Mouse (Mus musculus): ENCODE results near the gene Zyg11a.
"Not testable (repeated sequence)": the region's sequence is repeated elsewhere in the genome, so short reads cannot be mapped to it uniquely, and the experiment has no call there.

Gene Zyg11a

GRCm38 (mm10) chr4:108217332-108218179, at the start of gene Zyg11a:
Zyg11a (minus strand) TSS chr4:108218048.
- peak; percentile 29 for DNase-seq (ENCODE audit: low spot score)

GRCm38 (mm10) chr4:108265774-108266173, 47.9 kb upstream of the Zyg11a start:
- DNase-seq (ENCODE audit: low spot score) = no peak

- DNase-seq (ENCODE audit: low spot score) = no peak
Observed at GRCm38 (mm10) chr4:108253317-108253716, 35.5 kb upstream of the Zyg11a start.

GRCm38 (mm10) chr4:108250501-108250900, 32.7 kb upstream of the Zyg11a start:
- no peak for DNase-seq (ENCODE audit: low spot score)

GRCm38 (mm10) chr4:108249314-108249713, 31.5 kb upstream of the Zyg11a start:
- no peak for DNase-seq (ENCODE audit: low spot score)

GRCm38 (mm10) chr4:108233654-108234053, 15.8 kb upstream of the Zyg11a start:
- no peak for DNase-seq (ENCODE audit: low spot score)

- DNase-seq (ENCODE audit: low spot score) = peak; percentile 5
Observed at GRCm38 (mm10) chr4:108225341-108225872, 7.6 kb upstream of the Zyg11a start.

GRCm38 (mm10) chr4:108222507-108222906, 4.7 kb upstream of the Zyg11a start:
- no peak for DNase-seq (ENCODE audit: low spot score)

GRCm38 (mm10) chr4:108219019-108219418, 1.2 kb upstream of the Zyg11a start:
- peak; percentile 5 for DNase-seq (ENCODE audit: low spot score)

- no peak for DNase-seq (ENCODE audit: low spot score)
Observed at GRCm38 (mm10) chr4:108213023-108213422, 4.8 kb downstream of the Zyg11a start.

GRCm38 (mm10) chr4:108204629-108205028, 13.2 kb downstream of the Zyg11a start:
- no peak for DNase-seq (ENCODE audit: low spot score)

GRCm38 (mm10) chr4:108199236-108199635, 18.6 kb downstream of the Zyg11a start:
- DNase-seq (ENCODE audit: low spot score) = no peak

GRCm38 (mm10) chr4:108196277-108196855, 21.5 kb downstream of the Zyg11a start:
- DNase-seq (ENCODE audit: low spot score) = peak; percentile 16

GRCm38 (mm10) chr4:108192821-108193323, 25.0 kb downstream of the Zyg11a start:
- no peak for DNase-seq (ENCODE audit: low spot score)

- DNase-seq (ENCODE audit: low spot score) = no peak
Observed at GRCm38 (mm10) chr4:108182278-108182677, 35.6 kb downstream of the Zyg11a start.

GRCm38 (mm10) chr4:108168056-108168455, 49.8 kb downstream of the Zyg11a start:
- DNase-seq (ENCODE audit: low spot score) = no peak

- no peak for DNase-seq (ENCODE audit: low spot score)
Observed at GRCm38 (mm10) chr4:108166874-108167273, 51.0 kb downstream of the Zyg11a start.

GRCm38 (mm10) chr4:108165152-108165895, 52.5 kb downstream of the Zyg11a start, which contains the start of gene Echdc2:
Echdc2 (plus strand) TSS chr4:108165437.
- DNase-seq (ENCODE audit: low spot score) = peak; percentile 57

- no peak for DNase-seq (ENCODE audit: low spot score)
Observed at GRCm38 (mm10) chr4:108163291-108163690, 54.6 kb downstream of the Zyg11a start.

GRCm38 (mm10) chr4:108161936-108162335, 55.9 kb downstream of the Zyg11a start:
- no peak for DNase-seq (ENCODE audit: low spot score)

- DNase-seq (ENCODE audit: low spot score) = not testable (repeated sequence)
Observed at GRCm38 (mm10) chr4:108155141-108155540, 62.7 kb downstream of the Zyg11a start.

GRCm38 (mm10) chr4:108145554-108145953, 72.3 kb downstream of the Zyg11a start:
- DNase-seq (ENCODE audit: low spot score) = not testable (repeated sequence)
